Mouse (Mus musculus): ENCODE measurements around the gene Klhl18. TPM values are rescaled to one million over a fixed set of nuclear protein-coding genes. Genes with fewer than 3 reads are reported as not detected.
A peak's percentile ranks its signal among the peaks of the same experiment; 100 is the strongest.
"Not testable (repeated sequence)": the region's sequence is repeated elsewhere in the genome, so short reads cannot be mapped to it uniquely, and the experiment has no call there.

Gene Klhl18
- total RNA-seq, 1 experiment from 2014 or later: 12.7 TPM

- DNase-seq: no peak
These were observed 56.9 kb downstream of the Klhl18 start, which contains the start of gene Ngp for GRCm38 (mm10) chr9:110419511-110420112. Ngp (plus strand) TSS chr9:110419747.

GRCm38 (mm10) chr9:110413785-110414184, 62.7 kb downstream of the Klhl18 start:
- peak; percentile 74 for DNase-seq

GRCm38 (mm10) chr9:110412926-110413325, 63.6 kb downstream of the Klhl18 start:
- DNase-seq: peak; percentile 23

- peak; percentile 91 for DNase-seq
These were observed 65.3 kb downstream of the Klhl18 start for GRCm38 (mm10) chr9:110410908-110411887.

- peak; percentile 98 for DNase-seq
These were observed 68.3 kb downstream of the Klhl18 start, which contains the start of gene Ptpn23 for GRCm38 (mm10) chr9:110408099-110408773. Ptpn23 (minus strand) TSS chr9:110408213.

- peak; percentile 21 for DNase-seq
These were observed 69.0 kb downstream of the Klhl18 start for GRCm38 (mm10) chr9:110407311-110408098.

- DNase-seq: not testable (repeated sequence)
These were observed 73.3 kb downstream of the Klhl18 start for GRCm38 (mm10) chr9:110403240-110403639.

- DNase-seq: no peak
These were observed 73.8 kb downstream of the Klhl18 start for GRCm38 (mm10) chr9:110402731-110403130.

- peak; percentile 51 for DNase-seq
These were observed 75.8 kb downstream of the Klhl18 start for GRCm38 (mm10) chr9:110400650-110401049.

- no peak for DNase-seq
These were observed 83.2 kb downstream of the Klhl18 start for GRCm38 (mm10) chr9:110393295-110393694.

- DNase-seq: no peak
These were observed 85.7 kb downstream of the Klhl18 start for GRCm38 (mm10) chr9:110390843-110391242.

- no peak for DNase-seq
These were observed 88.5 kb downstream of the Klhl18 start for GRCm38 (mm10) chr9:110388011-110388410.

GRCm38 (mm10) chr9:110384369-110384929, 92.0 kb downstream of the Klhl18 start:
- DNase-seq: no peak

GRCm38 (mm10) chr9:110381292-110381691, 95.2 kb downstream of the Klhl18 start:
- DNase-seq: no peak

- peak; percentile 57 for DNase-seq
These were observed 95.8 kb downstream of the Klhl18 start for GRCm38 (mm10) chr9:110380662-110381061.

GRCm38 (mm10) chr9:110379361-110379760, 97.1 kb downstream of the Klhl18 start:
- no peak for DNase-seq

- not testable (repeated sequence) for DNase-seq
These were observed 98.8 kb downstream of the Klhl18 start for GRCm38 (mm10) chr9:110377655-110378054.

Measured in adrenal gland, postnatal 14 days (tissue).